Mouse (Mus musculus) heart, embryonic 16.5 days (tissue): ENCODE data around the gene Calml4. TPM values are rescaled to one million over a fixed set of nuclear protein-coding genes. Genes with fewer than 3 reads are reported as not detected.

Experiments used
- ATAC-seq: fragments of 200-750 bp; cut with Nextera tagmentation; replicated peaks from 2 replicates; pipeline ENCODE4 v1.8.0; 2017; ENCODE audit warnings: moderate number of reproducible peaks; ENCODE audit not compliant: insufficient read depth, low FRiP score; ENCODE audit errors: extremely low read depth
- H3K27ac ChIP-seq: fragments of 300-500 bp; sonication (generic); 2 replicates; pipeline ENCODE4 v1.5.1; 2014; ENCODE audit warnings: mild to moderate bottlenecking, low read length, control low read depth, moderate library complexity
- H3K27me3 ChIP-seq: fragments of 300-500 bp; sonication (generic); 2 replicates; pipeline ENCODE4 v1.6.1; 2014; ENCODE audit warnings: low read length, mixed read lengths; ENCODE audit not compliant: control insufficient read depth, insufficient read depth
- H3K36me3 ChIP-seq: fragments of 300-500 bp; sonication (generic); 2 replicates; pipeline ENCODE4 v1.6.1; 2014; ENCODE audit not compliant: control insufficient read depth, insufficient read depth
- H3K4me1 ChIP-seq: fragments of 300-500 bp; sonication (generic); 2 replicates; pipeline ENCODE4 v1.6.1; 2014; ENCODE audit warnings: low read length, mixed read lengths; ENCODE audit not compliant: control insufficient read depth, insufficient read depth
- H3K4me2 ChIP-seq: fragments of 300-500 bp; sonication (generic); 2 replicates; pipeline ENCODE4 v1.6.1; 2014; ENCODE audit warnings: low read depth, mild to moderate bottlenecking, control low read depth, low read length
- H3K4me3 ChIP-seq: fragments of 300-500 bp; sonication (generic); 2 replicates; pipeline ENCODE4 v1.5.1; 2014; ENCODE audit warnings: mild to moderate bottlenecking, control low read depth, low read length
- H3K9ac ChIP-seq: fragments of 300-500 bp; sonication (generic); 2 replicates; pipeline ENCODE4 v1.6.1; 2014; ENCODE audit warnings: low read length, control low read depth
- H3K9me3 ChIP-seq: fragments of 300-500 bp; sonication (generic); replicated peaks from 2 replicates; pipeline ENCODE4 v1.6.1; 2016; ENCODE audit warnings: low read length; ENCODE audit not compliant: control insufficient read depth
- WGBS: fragments of 180-500 bp; shearing (Covaris S2); extraction: QIAGEN DNeasy Blood & Tissue Kit; methylation state at CpG from one replicate; pipeline ENCODE4 v1.1.7; 2014; 5-methylcytosine and 5-hydroxymethylcytosine counted together
- polyA plus RNA-seq: library from polyadenylated mRNA; unstranded; fragments of >200 nt; fragmentation: Nextera tagmentation; extraction: Ambion mirVana; gene quantifications from 2 replicates; pipeline ENCODE4 v1.2.1, GENCODE M21; 2015

Calml4 gene
- 3.4 and 4.2 TPM in 2 replicates for polyA plus RNA-seq

- Histone ChIP-seq H3K9me3 (no peaks in the 10 kb centered on the region), H3K27ac (no peak within 1 kb of the TSS), H3K9ac (0 out of 2 replicates have a peak within 1 kb of the TSS, but pooled peaks have one; percentile 47), H3K36me3 (no peaks in the 10 kb centered on the region), H3K27me3 (no peaks in the 10 kb centered on the region), H3K4me3 (0 out of 2 replicates have a peak within 1 kb of the TSS, but pooled peaks have one; percentile 11), H3K4me1 (peaks cover 10% of the 10 kb centered on the region), H3K4me2 (peak within 1 kb of the TSS; percentile 40; the same call in 1 of the 2 replicates)
- 50% methylated on average over 20 of the region's 20 CpGs for WGBS
- peak; percentile 61; the same call in 1 of the 2 replicates for ATAC-seq
Measured at GRCm38 (mm10) chr9:62857719-62858261, at the start of gene Calml4. Gene Calml4 (plus strand): TSS chr9:62858080.

GRCm38 (mm10) chr9:62810095-62810494 is 47.8 kb upstream of the Calml4 start:
- Histone ChIP-seq H3K27ac (no peak overlapping the region), H3K27me3 (no peaks in the 10 kb centered on the region), H3K9me3 (no peaks in the 10 kb centered on the region), H3K36me3 (no peaks in the 10 kb centered on the region; the same call in 1 of the 2 replicates), H3K4me3 (peak overlapping the region; percentile 86), H3K4me1 (peaks cover 19% of the 10 kb centered on the region), H3K4me2 (peak overlapping the region; percentile 94), H3K9ac (peak overlapping the region; percentile 93)
- 17% methylated on average over 8 of the region's 8 CpGs for WGBS
- no peak for ATAC-seq

- Histone ChIP-seq H3K27ac (peak overlapping the region; percentile 95), H3K27me3 (no peaks in the 10 kb centered on the region), H3K4me2 (peak overlapping the region; percentile 94), H3K9me3 (no peaks in the 10 kb centered on the region), H3K4me1 (peaks cover 19% of the 10 kb centered on the region), H3K9ac (peak overlapping the region; percentile 93), H3K4me3 (peak overlapping the region; percentile 86), H3K36me3 (no peaks in the 10 kb centered on the region; the same call in 1 of the 2 replicates)
- WGBS: under 1% methylated on average over 58 of the region's 58 CpGs
- peak; percentile 52 for ATAC-seq
Measured at GRCm38 (mm10) chr9:62810543-62811515, 47.1 kb upstream of the Calml4 start.

DNA sequence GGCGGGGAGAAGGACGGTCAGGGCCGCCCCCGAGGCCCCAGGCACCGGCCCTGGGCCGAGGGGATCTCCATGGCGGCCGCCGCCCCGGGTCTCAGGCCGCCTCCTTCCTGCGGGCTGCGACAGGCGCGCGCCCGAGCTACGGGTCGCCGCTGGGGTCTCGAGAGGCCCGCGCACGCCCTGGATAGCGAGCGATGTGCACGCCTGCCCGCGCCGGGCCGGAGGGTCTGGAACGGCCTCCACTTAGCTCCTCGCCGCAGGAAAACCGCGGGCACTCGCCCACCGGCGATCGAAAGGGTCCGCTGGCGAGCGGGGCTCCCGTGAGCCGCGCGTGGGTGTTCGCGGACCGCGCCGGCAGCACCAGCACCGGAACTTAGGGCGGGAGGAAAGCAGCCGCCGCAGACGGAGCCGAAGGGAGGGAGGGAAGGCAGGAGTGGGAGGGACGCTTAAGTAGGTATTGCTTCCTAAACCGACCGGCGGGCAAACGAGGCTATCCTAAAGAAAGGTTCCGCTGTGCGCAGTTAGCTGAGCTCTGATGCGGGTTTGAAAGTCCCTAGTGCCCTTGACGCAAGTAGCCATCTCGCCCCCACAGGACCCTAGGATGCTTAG is 46.3 kb upstream of the Calml4 start, which contains the start of gene Fem1b:
TSS of gene Fem1b (minus strand) at position 419 of the 606 bp plus-strand sequence.
- peak within 1 kb of the TSS; percentile 95 for H3K27ac ChIP-seq
- H3K9ac ChIP-seq: peak within 1 kb of the TSS; percentile 93
- peak within 1 kb of the TSS; percentile 86 for H3K4me3 ChIP-seq
- no peaks in the 10 kb centered on the region for H3K27me3 ChIP-seq
- H3K4me2 ChIP-seq: peak within 1 kb of the TSS; percentile 94
- H3K36me3 ChIP-seq: no peaks in the 10 kb centered on the region; the same call in 1 of the 2 replicates
- ATAC-seq: peak; percentile 90
- WGBS: under 1% methylated on average over 58 of the region's 68 CpGs
- peaks cover 22% of the 10 kb centered on the region for H3K4me1 ChIP-seq
- no peaks in the 10 kb centered on the region for H3K9me3 ChIP-seq

GRCm38 (mm10) chr9:62812216-62813049 is 45.4 kb upstream of the Calml4 start:
- peak overlapping the region; percentile 86 for H3K4me3 ChIP-seq
- no peaks in the 10 kb centered on the region for H3K27me3 ChIP-seq
- H3K4me1 ChIP-seq: peaks cover 30% of the 10 kb centered on the region
- ATAC-seq: peak; percentile 14; the same call in 1 of the 2 replicates
- H3K27ac ChIP-seq: peak overlapping the region; percentile 95
- H3K9ac ChIP-seq: peak overlapping the region; percentile 93
- H3K36me3 ChIP-seq: no peaks in the 10 kb centered on the region; the same call in 1 of the 2 replicates
- H3K4me2 ChIP-seq: peak overlapping the region; percentile 94
- H3K9me3 ChIP-seq: no peaks in the 10 kb centered on the region
- WGBS: 16% methylated on average over 14 of the region's 14 CpGs

GRCm38 (mm10) chr9:62814751-62815150 is 43.1 kb upstream of the Calml4 start:
- no peaks in the 10 kb centered on the region for H3K27me3 ChIP-seq
- no peaks in the 10 kb centered on the region for H3K36me3 ChIP-seq
- no peak overlapping the region for H3K4me2 ChIP-seq
- H3K27ac ChIP-seq: no peak overlapping the region
- H3K9ac ChIP-seq: no peak overlapping the region
- peaks cover 32% of the 10 kb centered on the region for H3K4me1 ChIP-seq
- WGBS: 71% methylated on average over 2 of the region's 2 CpGs
- no peaks in the 10 kb centered on the region for H3K9me3 ChIP-seq
- no peak for ATAC-seq
- H3K4me3 ChIP-seq: no peak overlapping the region

- Histone ChIP-seq H3K27me3 (no peaks in the 10 kb centered on the region), H3K36me3 (no peaks in the 10 kb centered on the region), H3K9ac (peak overlapping the region; percentile 5; the same call in 1 of the 2 replicates), H3K4me3 (peak overlapping the region; percentile 12; the same call in 1 of the 2 replicates), H3K9me3 (no peaks in the 10 kb centered on the region), H3K4me2 (peak overlapping the region; percentile 54; the same call in 1 of the 2 replicates), H3K27ac (peak overlapping the region; percentile 76), H3K4me1 (peaks cover 28% of the 10 kb centered on the region)
- 57% methylated on average over 9 of the region's 9 CpGs for WGBS
- ATAC-seq: no peak
Measured at GRCm38 (mm10) chr9:62816323-62817098, 41.4 kb upstream of the Calml4 start.
